Comparison of ENCODE assay signal across 23 mouse cellular contexts in genomic region chr2:153495391-153495790, GRCm38 (mm10). TPM values are rescaled to one million over a fixed set of nuclear protein-coding genes. Genes with fewer than 3 reads are reported as not detected.
A peak's percentile ranks its signal among the peaks of the same experiment; 100 is the strongest.
DNase-seq lines count a peak whose midpoint lies in the region; ATAC-seq and TF ChIP-seq lines count a peak whose summit lies in the region.
"Not testable (repeated sequence)": the region's sequence is repeated elsewhere in the genome, so short reads cannot be mapped to it uniquely, and the experiment has no call there.
"Had no signal": no experiment of that assay in that cellular context is flagged by ENCODE, and none has a peak within 500 bp of the region (broad histone marks: within the 10 kb centered on the region; RNA-seq: fewer than 3 reads in every experiment).

No protein-coding gene starts in this region.

- H3K79me2 ChIP-seq in macrophage (ENCODE audit: inconsistent target): peaks cover 33% of the 10 kb centered on the region; the same call in 1 of the 2 replicates

- TF ChIP-seq CTCF in layer of hippocampus, adult 2 months (conservative IDR thresholded peaks at IDR 0.05); liver, embryonic 14.5 days (IDR thresholded peaks at IDR 0.05; ENCODE audit: low read depth): not testable (repeated sequence)

- not testable (repeated sequence) for ATAC-seq in heart, embryonic 11.5 days (replicated peaks; ENCODE audit: insufficient number of reproducible peaks, low FRiP score, low TSS enrichment); heart, embryonic 16.5 days (replicated peaks; ENCODE audit: extremely low read depth, insufficient read depth, low FRiP score); stomach, embryonic 15.5 days (ENCODE audit: insufficient read depth, low FRiP score, low read depth)
- peak; percentile 70 for ATAC-seq in liver, embryonic 14.5 days (ENCODE audit: insufficient read depth)

- WGBS in heart, embryonic 11.5 days (ENCODE audit: insufficient replicate concordance): 72% methylated on average over 4 of the region's 4 CpGs
- WGBS in heart, embryonic 16.5 days: 87% methylated on average over 4 of the region's 4 CpGs
- WGBS in liver, embryonic 14.5 days (ENCODE audit: insufficient replicate concordance): 20% methylated on average over 4 of the region's 4 CpGs
- 85% methylated on average over 4 of the region's 4 CpGs for WGBS in macrophage (ENCODE audit: missing documents)
- 84% methylated on average over 4 of the region's 4 CpGs for WGBS in stomach, embryonic 15.5 days

- peaks cover 40% of the 10 kb centered on the region for H3K36me3 ChIP-seq in erythroblast, embryonic 14.5 days (ENCODE audit: control insufficient read depth)
- not testable (repeated sequence) for H3K36me3 ChIP-seq in heart, embryonic 11.5 days (ENCODE audit: control insufficient read depth, insufficient read depth, low read length); heart, embryonic 16.5 days (ENCODE audit: control insufficient read depth, insufficient read depth); liver, embryonic 14.5 days (replicated peaks; ENCODE audit: control insufficient read depth, insufficient read depth, low read depth); macrophage (ENCODE audit: inconsistent target); stomach, embryonic 15.5 days

- not testable (repeated sequence) for H3K9me3 ChIP-seq in erythroblast, embryonic 14.5 days (ENCODE audit: control insufficient read depth, low read length); heart, embryonic 11.5 days (replicated peaks; ENCODE audit: control insufficient read depth, low read length); heart, embryonic 16.5 days (replicated peaks; ENCODE audit: control insufficient read depth, low read length); liver, embryonic 14.5 days (ENCODE audit: control insufficient read depth, low read length); stomach, embryonic 15.5 days

- peaks cover 90% of the 10 kb centered on the region for H3K4me1 ChIP-seq in erythroblast, embryonic 14.5 days (ENCODE audit: control insufficient read depth)
- H3K4me1 ChIP-seq in heart, embryonic 11.5 days (ENCODE audit: control insufficient read depth, insufficient read depth, low read length): peaks cover 54% of the 10 kb centered on the region
- peaks cover 52% of the 10 kb centered on the region for H3K4me1 ChIP-seq in heart, embryonic 16.5 days (ENCODE audit: control insufficient read depth, insufficient read depth, low read length)
- peaks cover 59 to 65% of the 10 kb centered on the region in 2 experiments for H3K4me1 ChIP-seq in liver, embryonic 14.5 days (replicated peaks; ENCODE audit: control insufficient read depth in 2 of 2, insufficient read depth in 2 of 2, low read length in 1 of 2)
- H3K4me1 ChIP-seq in stomach, embryonic 15.5 days: peaks cover 41% of the 10 kb centered on the region

- not testable (repeated sequence) for TF ChIP-seq EP300 in liver, embryonic 14.5 days (IDR thresholded peaks at IDR 0.05; ENCODE audit: low read depth)

- peak; percentile 56 for DNase-seq in c-Kit-negative CD71-positive TER-119-positive erythroid progenitor cells, embryonic 14.5 days (ENCODE audit: low read depth, low spot score)
- DNase-seq in layer of hippocampus, adult 2 months (ENCODE audit: low spot score in 2 of 2): not testable (repeated sequence)
- DNase-seq in liver, embryonic 14.5 days (ENCODE audit: low read depth in 3 of 3, low spot score in 3 of 3): peak in 2 of 3 experiments; percentile 56 to 62

- H3K27ac ChIP-seq in heart, embryonic 11.5 days (ENCODE audit: low read depth, low read length): peak overlapping the region; percentile 96
- peak overlapping the region; percentile 91 for H3K27ac ChIP-seq in heart, embryonic 16.5 days (ENCODE audit: low read length)
- H3K27ac ChIP-seq in layer of hippocampus, adult 2 months: peak overlapping the region; percentile 37; the same call in 1 of the 2 replicates
- peak overlapping the region; percentile 96 for H3K27ac ChIP-seq in liver, embryonic 14.5 days
- H3K27ac ChIP-seq in macrophage: peak overlapping the region; percentile 40; the same call in 1 of the 2 replicates
- peak overlapping the region; percentile 37; the same call in 1 of the 2 replicates for H3K27ac ChIP-seq in stomach, embryonic 15.5 days

- H3K27me3 ChIP-seq in erythroblast, embryonic 14.5 days (ENCODE audit: control insufficient read depth); heart, embryonic 11.5 days (ENCODE audit: control insufficient read depth, insufficient read depth, low read length); heart, embryonic 16.5 days (ENCODE audit: control insufficient read depth, insufficient read depth, low read length); liver, embryonic 14.5 days (ENCODE audit: control insufficient read depth, insufficient read depth, low read length); stomach, embryonic 15.5 days (replicated peaks): not testable (repeated sequence)

- H3K9ac ChIP-seq in heart, embryonic 11.5 days (ENCODE audit: low read depth, low read length); heart, embryonic 16.5 days (ENCODE audit: low read length); liver, embryonic 14.5 days (replicated peaks); stomach, embryonic 15.5 days: not testable (repeated sequence)

- peak overlapping the region; percentile 43 for H3K4me3 ChIP-seq in erythroblast, embryonic 14.5 days (replicated peaks)
- not testable (repeated sequence) for H3K4me3 ChIP-seq in heart, embryonic 11.5 days (ENCODE audit: low read depth, low read length); heart, embryonic 16.5 days (ENCODE audit: low read length); layer of hippocampus, adult 2 months; liver, embryonic 14.5 days (ENCODE audit: insufficient read depth in 1 of 2, low read depth in 2 of 2, low read length in 2 of 2); macrophage (ENCODE audit: inconsistent target); stomach, embryonic 15.5 days (replicated peaks)

- H3K4me2 ChIP-seq in heart, embryonic 11.5 days; heart, embryonic 16.5 days (ENCODE audit: low read depth, low read length); stomach, embryonic 15.5 days: not testable (repeated sequence)
- peak overlapping the region; percentile 77 for H3K4me2 ChIP-seq in liver, embryonic 14.5 days (ENCODE audit: low read depth)

RNA-seq across cellular contexts. Expression of gene 4930404H24Rik, which starts 2.8 kb away (rescaled TPM):
- not detected in 2 replicates for polyA plus RNA-seq in erythroblast, embryonic 14.5 days (2012)
- polyA plus RNA-seq in heart, embryonic 11.5 days (2014; fragmentation: Nextera tagmentation; extraction: Ambion mirVana): not detected in 2 replicates
- not detected in 2 replicates for polyA plus RNA-seq in heart, embryonic 16.5 days (2015; fragmentation: Nextera tagmentation; extraction: Ambion mirVana)
- not detected for total RNA-seq in layer of hippocampus, adult 2 months (2021)
- polyA plus RNA-seq in liver, embryonic 14.5 days (2012; rRNA removed): not detected in 2 replicates
- not detected in 2 replicates for polyA plus RNA-seq in liver, embryonic 14.5 days (2014; fragmentation: Nextera tagmentation; extraction: Ambion mirVana)
- not detected for total RNA-seq in macrophage (2018; cell fraction: chromatin; rRNA removed)
- not detected for total RNA-seq in macrophage (2018; cell fraction: cytosol; rRNA removed)
- not detected for total RNA-seq in macrophage (2018; cell fraction: nucleus; rRNA removed)
- not detected in 3 replicates for polyA plus RNA-seq in macrophage (2018)
- polyA plus RNA-seq in stomach, embryonic 15.5 days (2015; fragmentation: Nextera tagmentation; extraction: Ambion mirVana): not detected in 2 replicates
- total RNA-seq: adrenal gland, adult 2 months; adrenal gland, postnatal 25 days; CH12.LX; gastrocnemius, postnatal 10 days; gastrocnemius, postnatal 4 days; heart, adult 18-20 months; heart, postnatal 25 days; hindbrain, postnatal 0 days had no signal
- polyA plus RNA-seq: adrenal gland, adult 2 months; embryonic facial prominence, embryonic 14.5 days; forebrain, embryonic 12.5 days; forebrain, embryonic 16.5 days; frontal cortex, adult 2 months; heart, embryonic 14.5 days; hindbrain, embryonic 12.5 days; hindbrain, postnatal 0 days; intestine, embryonic 14.5 days had no signal

RNA-seq across cellular contexts. Expression of gene Nol4l, which starts 34.4 kb away (rescaled TPM):
- 0.99 and 1.1 TPM in 2 replicates for polyA plus RNA-seq in erythroblast, embryonic 14.5 days (2012)
- polyA plus RNA-seq in heart, embryonic 11.5 days (2014; fragmentation: Nextera tagmentation; extraction: Ambion mirVana): 16.0 and 16.7 TPM in 2 replicates
- polyA plus RNA-seq in heart, embryonic 16.5 days (2015; fragmentation: Nextera tagmentation; extraction: Ambion mirVana): 7.0 and 8.5 TPM in 2 replicates
- total RNA-seq in layer of hippocampus, adult 2 months (2021): 10 to 100 TPM; 47.6 to 52.1 TPM
- polyA plus RNA-seq in liver, embryonic 14.5 days (2012; rRNA removed): 5.7 and 6.0 TPM in 2 replicates
- 3.7 and 4.4 TPM in 2 replicates for polyA plus RNA-seq in liver, embryonic 14.5 days (2014; fragmentation: Nextera tagmentation; extraction: Ambion mirVana)
- total RNA-seq in macrophage (2018; cell fraction: chromatin; rRNA removed): 10 to 100 TPM in 20 of 26 experiments, 1 to 10 TPM in 6; 5.5 to 37.0 (median 24.0) TPM
- total RNA-seq in macrophage (2018; cell fraction: cytosol; rRNA removed): 10 to 100 TPM in 9 of 26 experiments, 1 to 10 TPM in 17; 4.3 to 12.1 (median 9.4) TPM
- 10 to 100 TPM in 22 of 26 experiments, 1 to 10 TPM in 4; 7.2 to 31.3 (median 23.5) TPM for total RNA-seq in macrophage (2018; cell fraction: nucleus; rRNA removed)
- polyA plus RNA-seq in macrophage (2018): 5.3 to 6.8 TPM (median 5.8 TPM) in 3 replicates
- 14.3 and 16.4 TPM in 2 replicates for polyA plus RNA-seq in stomach, embryonic 15.5 days (2015; fragmentation: Nextera tagmentation; extraction: Ambion mirVana)

Comparison
In these comparisons a context has a peak if more than half of its experiments do, and no peak if none do; other contexts are left out.
1. H3K27ac ChIP-seq: peak in every context shown above with its lines; median percentile 96 in heart, embryonic 11.5 days; 96 in liver, embryonic 14.5 days; 91 in heart, embryonic 16.5 days; 40 in macrophage; 37 in layer of hippocampus, adult 2 months; 37 in stomach, embryonic 15.5 days.